Mouse (Mus musculus) small intestine, adult 2 months (tissue): Measurements from ENCODE around the gene F10. TPM values are rescaled to one million over a fixed set of nuclear protein-coding genes. Genes with fewer than 3 reads are reported as not detected.
"Not testable (repeated sequence)": the region's sequence is repeated elsewhere in the genome, so short reads cannot be mapped to it uniquely, and the experiment has no call there.

Experiments
- H3K27ac ChIP-seq: fragments of 200-500 bp; 2 replicates; pipeline ENCODE4 v1.5.1; 2012; ENCODE audit warnings: low read depth, low read length, control low read depth, inconsistent platforms; ENCODE audit not compliant: insufficient read depth
- H3K27me3 ChIP-seq: fragments of 200-500 bp; 2 replicates; pipeline ENCODE4 v1.6.1; 2012; ENCODE audit warnings: mild to moderate bottlenecking, moderate library complexity, low read length, inconsistent platforms; ENCODE audit not compliant: control insufficient read depth, insufficient read depth
- H3K36me3 ChIP-seq: fragments of 200-500 bp; 2 replicates; pipeline ENCODE4 v1.6.1; 2012; ENCODE audit warnings: mild to moderate bottlenecking, low read length, control low read depth, inconsistent platforms; ENCODE audit not compliant: control insufficient read depth, insufficient read depth
- H3K4me1 ChIP-seq: fragments of 200-500 bp; 2 replicates; pipeline ENCODE4 v1.6.1; 2012; ENCODE audit warnings: low read length, inconsistent platforms, mixed read lengths; ENCODE audit not compliant: control insufficient read depth, insufficient read depth, insufficient read length
- H3K4me3 ChIP-seq: fragments of 200-500 bp; 2 replicates; pipeline ENCODE4 v1.5.1; 2012; ENCODE audit warnings: low read depth, mild to moderate bottlenecking, control low read depth, inconsistent platforms, low read length, moderate library complexity
- CTCF ChIP-seq: fragments of 200-500 bp; IDR thresholded peaks from 2 replicates; pipeline ENCODE4 v1.5.1; 2012; ENCODE audit warnings: low read depth, mild to moderate bottlenecking, control low read depth, inconsistent platforms, low read length, moderate library complexity, mixed read lengths; ENCODE audit not compliant: insufficient replicate concordance, insufficient read length; ENCODE audit errors: extremely low read depth
- POLR2A ChIP-seq: fragments of 200-500 bp; IDR thresholded peaks from 2 replicates; pipeline ENCODE4 v1.6.1; 2012; ENCODE audit warnings: low read depth, mild to moderate bottlenecking, control low read depth, inconsistent platforms, low read length, moderate library complexity
- WGBS: fragments of 180-500 bp; shearing (Covaris S2); methylation state at CpG from one replicate; pipeline ENCODE4 v1.1.7; 2018; 5-methylcytosine and 5-hydroxymethylcytosine counted together
- polyA plus RNA-seq: library from polyadenylated mRNA; depleted of rRNA; stranded (reverse); fragments of >200 nt; gene quantifications from 2 replicates; pipeline ENCODE4 v1.2.3, GENCODE M21; 2012

F10 gene
- polyA plus RNA-seq, 1 experiment: 0.19 TPM

- WGBS: 39% methylated on average over 4 of the region's 4 CpGs
- Histone ChIP-seq H3K27me3 (no peaks in the 10 kb centered on the region), H3K36me3 (no peaks in the 10 kb centered on the region), H3K4me1 (peaks cover 10% of the 10 kb centered on the region; the same call in 1 of the 2 replicates), H3K27ac (no peak overlapping the region), H3K4me3 (no peak overlapping the region)
- TF ChIP-seq POLR2A (no peak), CTCF (no peak)
Observed at GRCm38 (mm10) chr8:13057351-13057750, 20.2 kb downstream of the F10 start.

DNA sequence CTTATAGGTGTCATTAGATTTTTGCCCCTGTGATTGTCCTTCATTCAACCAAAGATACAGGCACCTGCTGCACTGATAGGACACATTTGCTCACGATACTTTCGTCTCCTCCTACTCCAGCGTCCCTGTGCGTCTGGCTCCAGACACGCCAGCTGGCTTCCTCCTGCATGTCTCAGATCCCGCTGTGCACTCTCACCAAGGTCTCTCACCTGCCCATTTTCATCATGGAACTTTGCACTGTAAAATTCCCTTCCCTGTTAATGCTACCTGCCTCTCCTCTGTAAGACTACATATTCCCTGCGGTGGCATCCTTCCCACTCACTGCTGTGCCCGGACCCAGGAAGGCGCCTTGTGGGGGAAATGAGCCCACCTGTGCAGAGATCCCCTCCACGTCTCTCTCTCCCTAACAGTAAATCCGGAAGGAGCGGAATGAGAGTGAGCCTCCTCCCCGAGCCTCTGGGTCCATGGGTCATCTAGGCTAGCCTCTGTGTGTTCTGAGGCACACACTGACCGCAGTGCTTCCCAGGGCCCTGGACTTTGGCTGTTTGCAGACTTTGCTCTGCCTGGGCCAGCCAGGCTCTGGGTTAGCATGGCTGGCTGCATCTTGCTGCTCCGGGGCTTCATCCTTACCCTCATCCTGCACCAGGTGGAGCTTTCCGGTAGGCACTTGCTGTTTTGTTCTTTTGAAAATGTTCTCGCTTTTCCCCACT lies 23.5 kb downstream of the F10 start, which contains the start of gene Proz:
Gene Proz, plus strand, starts transcription at position 474 of the 710 bp plus-strand sequence.
- 27% methylated on average over 17 of the region's 17 CpGs for WGBS
- H3K4me3 ChIP-seq: peak within 1 kb of the TSS; percentile 54
- no peaks in the 10 kb centered on the region for H3K27me3 ChIP-seq
- H3K27ac ChIP-seq: peak within 1 kb of the TSS; percentile 97
- no peaks in the 10 kb centered on the region for H3K36me3 ChIP-seq
- peaks cover 20% of the 10 kb centered on the region; the same call in 1 of the 2 replicates for H3K4me1 ChIP-seq
- TF ChIP-seq CTCF (no peak), POLR2A (no peak)

- H3K27me3 ChIP-seq: no peaks in the 10 kb centered on the region
- no peak for TF ChIP-seq CTCF
- no peak for TF ChIP-seq POLR2A
- H3K4me3 ChIP-seq: no peak overlapping the region
- H3K36me3 ChIP-seq: no peaks in the 10 kb centered on the region
- H3K4me1 ChIP-seq: peaks cover 16% of the 10 kb centered on the region; the same call in 1 of the 2 replicates
- 40% methylated on average over 16 of the region's 16 CpGs for WGBS
- H3K27ac ChIP-seq: no peak overlapping the region
Observed at GRCm38 (mm10) chr8:13063112-13063511, 26.0 kb downstream of the F10 start.

GRCm38 (mm10) chr8:13073255-13073654 lies 36.1 kb downstream of the F10 start:
- TF ChIP-seq POLR2A: no peak
- no peak for TF ChIP-seq CTCF
- H3K36me3 ChIP-seq: peaks cover 23% of the 10 kb centered on the region
- no peak overlapping the region for H3K27ac ChIP-seq
- H3K4me3 ChIP-seq: no peak overlapping the region
- 79% methylated on average over 11 of the region's 11 CpGs for WGBS
- no peaks in the 10 kb centered on the region for H3K4me1 ChIP-seq
- no peaks in the 10 kb centered on the region for H3K27me3 ChIP-seq

GRCm38 (mm10) chr8:13075044-13075443 lies 37.9 kb downstream of the F10 start:
- Histone ChIP-seq H3K27me3 (no peaks in the 10 kb centered on the region), H3K36me3 (peaks cover 38% of the 10 kb centered on the region), H3K4me1 (no peaks in the 10 kb centered on the region), H3K4me3 (no peak overlapping the region), H3K27ac (no peak overlapping the region)
- 92% methylated on average over 8 of the region's 8 CpGs for WGBS
- TF ChIP-seq POLR2A: no peak
- no peak for TF ChIP-seq CTCF

DNA sequence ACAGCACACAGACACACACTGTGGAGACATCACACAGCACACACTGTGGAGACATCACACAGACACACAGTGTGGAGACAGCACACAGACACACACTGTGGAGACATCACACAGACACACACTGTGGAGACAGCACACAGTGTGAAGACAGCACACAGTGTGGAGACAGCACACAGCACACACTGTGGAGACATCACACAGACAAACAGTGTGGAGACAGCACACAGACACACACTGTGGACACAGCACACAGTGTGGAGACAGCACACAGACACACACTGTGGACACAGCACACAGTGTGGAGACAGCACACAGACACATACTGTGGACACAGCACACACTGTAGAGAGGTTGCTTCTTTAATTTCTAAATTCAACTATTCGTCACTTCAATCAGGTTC lies 38.5 kb downstream of the F10 start:
- H3K4me1 ChIP-seq, H3K27ac ChIP-seq, H3K27me3 ChIP-seq, H3K4me3 ChIP-seq: not testable (repeated sequence)
- WGBS: 94% methylated on average over 1 of the region's 1 CpGs
- peaks cover 44% of the 10 kb centered on the region for H3K36me3 ChIP-seq

- 89% methylated on average over 7 of the region's 7 CpGs for WGBS
- H3K27me3 ChIP-seq: no peaks in the 10 kb centered on the region
- peaks cover 54% of the 10 kb centered on the region for H3K36me3 ChIP-seq
- no peaks in the 10 kb centered on the region for H3K4me1 ChIP-seq
- TF ChIP-seq CTCF (no peak), POLR2A (no peak)
- H3K4me3 ChIP-seq: no peak overlapping the region
- H3K27ac ChIP-seq: no peak overlapping the region
Observed at GRCm38 (mm10) chr8:13077542-13077941, 40.4 kb downstream of the F10 start.
